ENCODE assay signal across 9 mouse cellular contexts in the genomic region with DNA sequence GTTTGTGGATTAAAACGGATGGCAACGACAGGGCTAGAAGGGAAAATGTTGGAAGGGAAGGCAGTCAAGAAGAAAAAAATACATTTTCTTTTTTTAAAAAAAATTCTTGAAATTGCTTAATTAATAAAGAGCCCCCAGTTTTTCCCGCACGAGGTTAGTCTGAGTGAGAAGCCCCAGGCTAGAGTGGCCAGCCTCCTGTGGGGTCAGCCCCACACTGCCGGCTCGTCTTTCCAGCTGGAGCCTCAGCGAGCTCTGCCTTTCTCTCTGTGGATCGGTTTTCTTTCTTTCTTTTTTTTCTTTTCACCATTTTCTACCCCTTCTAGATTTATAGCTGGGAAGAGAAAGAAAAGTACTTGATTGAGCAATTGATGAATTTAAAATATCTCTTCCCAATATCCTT. TPM values are rescaled to one million over a fixed set of nuclear protein-coding genes. Genes with fewer than 3 reads are reported as not detected.
DNase-seq lines count a peak whose midpoint lies in the region; ATAC-seq and TF ChIP-seq lines count a peak whose summit lies in the region.
"Had no signal": no experiment of that assay in that cellular context is flagged by ENCODE, and none has a peak within 500 bp of the region (broad histone marks: within the 10 kb centered on the region; RNA-seq: fewer than 3 reads in every experiment).

No protein-coding gene starts in this region.

- H3K4me3 ChIP-seq in kidney, embryonic 14.5 days (ENCODE audit: low read length): peak overlapping the region; percentile 92
- H3K4me3 ChIP-seq in embryonic facial prominence, embryonic 14.5 days (ENCODE audit: low read depth, low read length): peak overlapping the region; percentile 92
- H3K4me3 ChIP-seq in intestine, embryonic 14.5 days (ENCODE audit: low read depth, low read length): peak overlapping the region; percentile 58
- H3K4me3 ChIP-seq in myocyte: peak overlapping the region; percentile 84

- no peak for ATAC-seq in kidney, embryonic 14.5 days (ENCODE audit: low FRiP score, low TSS enrichment)
- ATAC-seq in embryonic facial prominence, embryonic 14.5 days (ENCODE audit: low read depth): no peak
- no peak for ATAC-seq in intestine, embryonic 14.5 days (replicated peaks; ENCODE audit: low FRiP score, low TSS enrichment, low read depth)
- no peak for ATAC-seq in erythroblast, adult 5-6 weeks (replicated peaks; ENCODE audit: low FRiP score, poor library complexity, severe bottlenecking)

- H3K79me2 ChIP-seq in myocyte (ENCODE audit: control insufficient read depth, insufficient read depth): peaks cover 51% of the 10 kb centered on the region

- H3K36me3 ChIP-seq in kidney, embryonic 14.5 days (ENCODE audit: control insufficient read depth, insufficient read depth, low read length): peaks cover 6% of the 10 kb centered on the region; the same call in 1 of the 2 replicates
- peaks cover 6% of the 10 kb centered on the region; the same call in 1 of the 2 replicates for H3K36me3 ChIP-seq in embryonic facial prominence, embryonic 14.5 days (ENCODE audit: control insufficient read depth, insufficient read depth, low read length)
- no peaks in the 10 kb centered on the region for H3K36me3 ChIP-seq in intestine, embryonic 14.5 days (ENCODE audit: control insufficient read depth, insufficient read depth, low read length)
- no peaks in the 10 kb centered on the region for H3K36me3 ChIP-seq in myocyte (ENCODE audit: control insufficient read depth, insufficient read depth)

- TF ChIP-seq POLR2A in myocyte (IDR thresholded peaks at IDR 0.05; ENCODE audit: insufficient read length, low read depth): no peak

- WGBS in kidney, embryonic 14.5 days: 5% methylated on average over 8 of the region's 8 CpGs
- 15% methylated on average over 8 of the region's 8 CpGs for WGBS in embryonic facial prominence, embryonic 14.5 days
- WGBS in intestine, embryonic 14.5 days: 24% methylated on average over 8 of the region's 8 CpGs

- DNase-seq in kidney, adult 11 months: no peak
- peak; percentile 56 for DNase-seq in embryonic facial prominence, embryonic 14.5 days (ENCODE audit: low spot score)
- peak; percentile 77 for DNase-seq in intestine, embryonic 14.5 days (ENCODE audit: low spot score)
- no peak for DNase-seq in left cerebral cortex, postnatal 14 days (ENCODE audit: low spot score in 2 of 2)
- no peak for DNase-seq in layer of hippocampus, adult 11-12 months (ENCODE audit: low spot score)

- H3K27me3 ChIP-seq in kidney, embryonic 14.5 days (ENCODE audit: control insufficient read depth, insufficient read depth, low read length): no peaks in the 10 kb centered on the region
- H3K27me3 ChIP-seq in embryonic facial prominence, embryonic 14.5 days (replicated peaks; ENCODE audit: control insufficient read depth, insufficient read depth, low read length): no peaks in the 10 kb centered on the region
- H3K27me3 ChIP-seq in intestine, embryonic 14.5 days (replicated peaks; ENCODE audit: control insufficient read depth, insufficient read depth, low read length): no peaks in the 10 kb centered on the region
- no peaks in the 10 kb centered on the region for H3K27me3 ChIP-seq in myocyte (ENCODE audit: control insufficient read depth, insufficient read depth, insufficient read length)

- peak overlapping the region; percentile 99 for H3K9ac ChIP-seq in kidney, embryonic 14.5 days (ENCODE audit: low read depth, low read length)
- peak overlapping the region; percentile 99 for H3K9ac ChIP-seq in embryonic facial prominence, embryonic 14.5 days (ENCODE audit: low read depth, low read length)
- peak overlapping the region; percentile 97 for H3K9ac ChIP-seq in intestine, embryonic 14.5 days (ENCODE audit: low read length)

- peak overlapping the region; percentile 98 for H3K4me2 ChIP-seq in kidney, embryonic 14.5 days (replicated peaks; ENCODE audit: low read depth, low read length)
- peak overlapping the region; percentile 100 for H3K4me2 ChIP-seq in embryonic facial prominence, embryonic 14.5 days (ENCODE audit: low read depth, low read length)
- peak overlapping the region; percentile 99 for H3K4me2 ChIP-seq in intestine, embryonic 14.5 days (ENCODE audit: low read length)
- peak overlapping the region; percentile 89 for H3K4me2 ChIP-seq in myocyte (ENCODE audit: low read depth)

- H3ac ChIP-seq in myocyte (ENCODE audit: control insufficient read depth, insufficient read length): no peak overlapping the region

- no peaks in the 10 kb centered on the region for H3K9me3 ChIP-seq in kidney, embryonic 14.5 days (ENCODE audit: control insufficient read depth, low read length)
- H3K9me3 ChIP-seq in embryonic facial prominence, embryonic 14.5 days (ENCODE audit: control insufficient read depth, low read length): no peaks in the 10 kb centered on the region
- no peaks in the 10 kb centered on the region for H3K9me3 ChIP-seq in intestine, embryonic 14.5 days (ENCODE audit: control insufficient read depth, low read length)
- H3K9me3 ChIP-seq: megakaryocyte, embryonic 14.5 days had no signal

- peak overlapping the region; percentile 98 for H3K27ac ChIP-seq in kidney, embryonic 14.5 days (ENCODE audit: low read depth, low read length)
- H3K27ac ChIP-seq in embryonic facial prominence, embryonic 14.5 days (replicated peaks; ENCODE audit: low read depth, low read length): peak overlapping the region; percentile 97
- peak overlapping the region; percentile 83 for H3K27ac ChIP-seq in intestine, embryonic 14.5 days (ENCODE audit: low read depth)

- H3K4me1 ChIP-seq in kidney, embryonic 14.5 days (ENCODE audit: control insufficient read depth, insufficient read depth, low read length): peaks cover 51% of the 10 kb centered on the region
- peaks cover 54% of the 10 kb centered on the region for H3K4me1 ChIP-seq in embryonic facial prominence, embryonic 14.5 days (ENCODE audit: control insufficient read depth, insufficient read depth, low read length)
- H3K4me1 ChIP-seq in intestine, embryonic 14.5 days (replicated peaks; ENCODE audit: control insufficient read depth, insufficient read depth, low read length): peaks cover 56% of the 10 kb centered on the region

- intact Hi-C loops in left cerebral cortex, postnatal 14 days (cut with DNase I): no loop called here

TF ChIP-seq in myocyte, 11 proteins besides CTCF, POLR2A, EP300 and RAD21:
- no peak for TF ChIP-seq MYOD1 (IDR thresholded peaks at IDR 0.05; ENCODE audit: control insufficient read depth in 1 of 3, insufficient read length in 2 of 3, low read depth in 2 of 3)
- no peak for TF ChIP-seq CEBPB (IDR thresholded peaks at IDR 0.05; ENCODE audit: insufficient read depth, poor library complexity, severe bottlenecking)
- TF ChIP-seq POLR2AphosphoS2 (IDR thresholded peaks at IDR 0.05; ENCODE audit: insufficient read length, low read depth): no peak
- TF ChIP-seq E2F4 (IDR thresholded peaks at IDR 0.05; ENCODE audit: insufficient read depth): no peak
- TF ChIP-seq USF1 (IDR thresholded peaks at IDR 0.05; ENCODE audit: low read depth): no peak
- no peak for TF ChIP-seq TCF12 (IDR thresholded peaks at IDR 0.05; ENCODE audit: insufficient read depth, poor library complexity, severe bottlenecking)
- no peak for TF ChIP-seq REST (IDR thresholded peaks at IDR 0.05; ENCODE audit: insufficient read depth, insufficient read length)
- no peak for TF ChIP-seq TCF3 (IDR thresholded peaks at IDR 0.05; ENCODE audit: insufficient read length, low read depth)
- TF ChIP-seq SRF (IDR thresholded peaks at IDR 0.05; ENCODE audit: control insufficient read depth, insufficient read length, low read depth): no peak
- no peak for TF ChIP-seq MYOG (IDR thresholded peaks at IDR 0.05; ENCODE audit: control insufficient read depth in 1 of 3, insufficient read depth in 1 of 3, insufficient read length in 2 of 3, low read depth in 2 of 3)
- TF ChIP-seq MAX (IDR thresholded peaks at IDR 0.05; ENCODE audit: low read depth): no peak

RNA-seq across cellular contexts. Expression of gene Bahcc1, which starts 5.6 kb away (rescaled TPM):
- polyA plus RNA-seq in kidney, embryonic 14.5 days (2014; fragmentation: Nextera tagmentation; extraction: Ambion mirVana): 20.3 and 27.2 TPM in 2 replicates
- 11.1 and 12.0 TPM in 2 replicates for polyA plus RNA-seq in embryonic facial prominence, embryonic 14.5 days (2014; fragmentation: Nextera tagmentation; extraction: Ambion mirVana)
- 12.1 and 12.7 TPM in 2 replicates for polyA plus RNA-seq in intestine, embryonic 14.5 days (2014; fragmentation: Nextera tagmentation; extraction: Ambion mirVana)
- polyA plus RNA-seq in myocyte (2012; fragmentation: generic; extraction: Trizol): 6.3 TPM
- 10 to 100 TPM; 16.4 to 17.6 TPM for total RNA-seq in left cerebral cortex, postnatal 14 days (2021)
- total RNA-seq in erythroblast, adult 5-6 weeks (2015; ENCODE audit: low replicate concordance): 2.1 and 3.3 TPM in 2 replicates
- total RNA-seq in erythroblast, adult 5-6 weeks (2017; ENCODE audit: low replicate concordance): 0.84 and 2.0 TPM in 2 replicates

Comparison
In these comparisons a context has a peak if more than half of its experiments do, and no peak if none do; other contexts are left out.
1. DNase-seq: peak in embryonic facial prominence, embryonic 14.5 days (single experiment) and intestine, embryonic 14.5 days (single experiment); none in kidney, adult 11 months (single experiment), left cerebral cortex, postnatal 14 days (0 of 2) and layer of hippocampus, adult 11-12 months (single experiment).
2. Peak in every context shown above with its lines, with median percentiles within 50 percentile points of each other: H3K27ac ChIP-seq, H3K4me2 ChIP-seq, H3K4me3 ChIP-seq and H3K9ac ChIP-seq.